Mouse (Mus musculus) megakaryocyte, embryonic 14.5 days (primary cell): Measurements from ENCODE around the gene Cacna1e.

ENCODE experiments used
- FLI1 ChIP-seq: IDR thresholded peaks from 2 replicates; pipeline ENCODE4 v1.6.1; 2012; ENCODE audit warnings: low read length, inconsistent platforms, mixed read lengths
- GATA1 ChIP-seq: IDR thresholded peaks from 3 replicates; pipeline ENCODE4 v1.6.1; 2012; ENCODE audit warnings: mixed read lengths, low read length, inconsistent platforms, borderline replicate concordance

GRCm38 (mm10) chr1:154632886-154633285 is 251.4 kb downstream of the Cacna1e start:
- TF ChIP-seq GATA1 (no peak), FLI1 (no peak)
